In genomic region chr1:173349946-173350345, GRCm38 (mm10) we compare ENCODE assay signal across 8 mouse cellular contexts. TPM values are rescaled to one million over a fixed set of nuclear protein-coding genes. Genes with fewer than 3 reads are reported as not detected.
DNase-seq lines count a peak whose midpoint lies in the region; ATAC-seq lines count a peak whose summit lies in the region.

No protein-coding gene starts in this region.

- H3K36me3 ChIP-seq in forebrain, embryonic 14.5 days (ENCODE audit: control insufficient read depth, insufficient read depth, low read length) = peaks cover 19% of the 10 kb centered on the region
- peaks cover 9% of the 10 kb centered on the region for H3K36me3 ChIP-seq in hindbrain, embryonic 16.5 days (ENCODE audit: control insufficient read depth, insufficient read depth, low read length)
- no peaks in the 10 kb centered on the region; the same call in 1 of the 2 replicates for H3K36me3 ChIP-seq in liver, embryonic 15.5 days (replicated peaks)
- peaks cover 13% of the 10 kb centered on the region for H3K36me3 ChIP-seq in neural tube, embryonic 12.5 days

- no peaks in the 10 kb centered on the region for H3K27me3 ChIP-seq in forebrain, embryonic 14.5 days (replicated peaks; ENCODE audit: control insufficient read depth, insufficient read depth, low read length)
- H3K27me3 ChIP-seq in hindbrain, embryonic 16.5 days (replicated peaks; ENCODE audit: control insufficient read depth, insufficient read depth, low read length) = no peaks in the 10 kb centered on the region
- H3K27me3 ChIP-seq in liver, embryonic 15.5 days = peaks cover 6% of the 10 kb centered on the region; the same call in 1 of the 2 replicates
- H3K27me3 ChIP-seq in neural tube, embryonic 12.5 days (replicated peaks) = no peaks in the 10 kb centered on the region

- H3K4me3 ChIP-seq in forebrain, embryonic 14.5 days (ENCODE audit: low read depth, low read length) = peak overlapping the region; percentile 27
- no peak overlapping the region for H3K4me3 ChIP-seq in hindbrain, embryonic 16.5 days (ENCODE audit: low read length)
- peak overlapping the region; percentile 59 for H3K4me3 ChIP-seq in liver, embryonic 15.5 days (replicated peaks)
- peak overlapping the region; percentile 32 for H3K4me3 ChIP-seq in neural tube, embryonic 12.5 days

- peak overlapping the region; percentile 42 for H3K9ac ChIP-seq in forebrain, embryonic 14.5 days (ENCODE audit: low read length)
- H3K9ac ChIP-seq in hindbrain, embryonic 16.5 days (ENCODE audit: low read depth, low read length) = no peak overlapping the region
- H3K9ac ChIP-seq in liver, embryonic 15.5 days = peak overlapping the region; percentile 64
- H3K9ac ChIP-seq in neural tube, embryonic 12.5 days = peak overlapping the region; percentile 41

- WGBS in forebrain, embryonic 14.5 days = 1% methylated on average over 6 of the region's 6 CpGs
- 4% methylated on average over 6 of the region's 6 CpGs for WGBS in hindbrain, embryonic 16.5 days
- 2% methylated on average over 6 of the region's 6 CpGs for WGBS in liver, embryonic 15.5 days (ENCODE audit: insufficient replicate concordance)
- 2% methylated on average over 6 of the region's 6 CpGs for WGBS in neural tube, embryonic 12.5 days

- peaks cover 7% of the 10 kb centered on the region; the same call in 1 of the 2 replicates for H3K4me1 ChIP-seq in forebrain, embryonic 14.5 days (ENCODE audit: control insufficient read depth, insufficient read depth, low read length)
- H3K4me1 ChIP-seq in hindbrain, embryonic 16.5 days (ENCODE audit: control insufficient read depth, insufficient read depth, low read depth, low read length) = peaks cover 6% of the 10 kb centered on the region; the same call in 1 of the 2 replicates
- H3K4me1 ChIP-seq in liver, embryonic 15.5 days (replicated peaks) = peaks cover 48% of the 10 kb centered on the region
- H3K4me1 ChIP-seq in neural tube, embryonic 12.5 days = peaks cover 20% of the 10 kb centered on the region

- no peaks in the 10 kb centered on the region for H3K9me3 ChIP-seq in forebrain, embryonic 14.5 days (replicated peaks; ENCODE audit: control insufficient read depth, low read length)
- H3K9me3 ChIP-seq in hindbrain, embryonic 16.5 days (ENCODE audit: control insufficient read depth, low read length) = no peaks in the 10 kb centered on the region
- H3K9me3 ChIP-seq in liver, embryonic 15.5 days (replicated peaks) = no peaks in the 10 kb centered on the region
- H3K9me3 ChIP-seq in neural tube, embryonic 12.5 days = no peaks in the 10 kb centered on the region

- H3K27ac ChIP-seq in forebrain, embryonic 14.5 days (ENCODE audit: low read depth, low read length) = no peak overlapping the region
- no peak overlapping the region for H3K27ac ChIP-seq in hindbrain, embryonic 16.5 days (ENCODE audit: low read depth, low read length)
- peak overlapping the region; percentile 77 for H3K27ac ChIP-seq in liver, embryonic 15.5 days (replicated peaks)
- H3K27ac ChIP-seq in neural tube, embryonic 12.5 days = no peak overlapping the region

- ATAC-seq in cerebellum, adult (ENCODE audit: insufficient number of reproducible peaks, low FRiP score, low TSS enrichment) = no peak
- peak; percentile 95 for ATAC-seq in forebrain, embryonic 14.5 days
- ATAC-seq in hindbrain, embryonic 16.5 days = peak; percentile 77
- ATAC-seq in liver, embryonic 15.5 days (ENCODE audit: insufficient read depth) = peak; percentile 82
- peak; percentile 93 for ATAC-seq in neural tube, embryonic 12.5 days (ENCODE audit: low FRiP score, low read depth)

- DNase-seq in cerebellum, adult 9-11 months = peak; percentile 39
- DNase-seq in adrenal gland, postnatal 14 days = peak; percentile 50
- DNase-seq in forebrain, embryonic 14.5 days (ENCODE audit: low spot score) = peak; percentile 90
- no peak for DNase-seq in right cerebral cortex, adult 18-20 months

- H3K4me2 ChIP-seq in forebrain, embryonic 14.5 days (ENCODE audit: low read length) = peak overlapping the region; percentile 52
- peak overlapping the region; percentile 45 for H3K4me2 ChIP-seq in hindbrain, embryonic 16.5 days (ENCODE audit: low read length)
- H3K4me2 ChIP-seq in liver, embryonic 15.5 days = peak overlapping the region; percentile 78
- H3K4me2 ChIP-seq in neural tube, embryonic 12.5 days (replicated peaks) = peak overlapping the region; percentile 56

RNA-seq across cellular contexts. Expression of gene Aim2, which starts 0.7 kb away (rescaled TPM):
- total RNA-seq in adrenal gland, postnatal 14 days (2021) = 0.37 and 3.0 TPM in 2 replicates
- polyA plus RNA-seq in forebrain, embryonic 14.5 days (2014; fragmentation: Nextera tagmentation; extraction: Ambion mirVana) = 2.3 and 4.0 TPM in 2 replicates
- polyA plus RNA-seq in hindbrain, embryonic 16.5 days (2015; fragmentation: Nextera tagmentation; extraction: Ambion mirVana) = 0.99 and 1.6 TPM in 2 replicates
- 3.3 and 4.2 TPM in 2 replicates for polyA plus RNA-seq in liver, embryonic 15.5 days (2015; fragmentation: Nextera tagmentation; extraction: Ambion mirVana)
- polyA plus RNA-seq in neural tube, embryonic 12.5 days (2016; fragmentation: Nextera tagmentation; extraction: Ambion mirVana) = 3.8 and 4.5 TPM in 2 replicates

RNA-seq across cellular contexts. Expression of gene Ackr1, which starts 16.4 kb away (rescaled TPM):
- total RNA-seq in adrenal gland, postnatal 14 days (2021) = 2.8 and 6.0 TPM in 2 replicates
- polyA plus RNA-seq in forebrain, embryonic 14.5 days (2014; fragmentation: Nextera tagmentation; extraction: Ambion mirVana) = 10.5 and 12.0 TPM in 2 replicates
- polyA plus RNA-seq in hindbrain, embryonic 16.5 days (2015; fragmentation: Nextera tagmentation; extraction: Ambion mirVana) = 17.5 and 20.4 TPM in 2 replicates
- polyA plus RNA-seq in liver, embryonic 15.5 days (2015; fragmentation: Nextera tagmentation; extraction: Ambion mirVana) = 74.7 and 83.3 TPM in 2 replicates
- polyA plus RNA-seq in neural tube, embryonic 12.5 days (2016; fragmentation: Nextera tagmentation; extraction: Ambion mirVana) = 10.4 and 11.3 TPM in 2 replicates

RNA-seq across cellular contexts. Expression of gene Cadm3, which starts 17.5 kb away (rescaled TPM):
- total RNA-seq in adrenal gland, postnatal 14 days (2021) = 9.7 and 11.2 TPM in 2 replicates
- 59.8 and 77.6 TPM in 2 replicates for polyA plus RNA-seq in forebrain, embryonic 14.5 days (2014; fragmentation: Nextera tagmentation; extraction: Ambion mirVana)
- polyA plus RNA-seq in hindbrain, embryonic 16.5 days (2015; fragmentation: Nextera tagmentation; extraction: Ambion mirVana) = 64.9 and 70.2 TPM in 2 replicates
- 1.7 and 2.0 TPM in 2 replicates for polyA plus RNA-seq in liver, embryonic 15.5 days (2015; fragmentation: Nextera tagmentation; extraction: Ambion mirVana)
- polyA plus RNA-seq in neural tube, embryonic 12.5 days (2016; fragmentation: Nextera tagmentation; extraction: Ambion mirVana) = 36.0 and 41.8 TPM in 2 replicates

Comparison
In these comparisons a context has a peak if more than half of its experiments do, and no peak if none do; other contexts are left out.
1. RNA of gene Cadm3, which starts 17.5 kb away (polyA plus RNA-seq): 64.9 to 70.2 TPM in hindbrain, embryonic 16.5 days, 59.8 to 77.6 TPM in forebrain, embryonic 14.5 days and 36.0 to 41.8 TPM in neural tube, embryonic 12.5 days; 1.7 to 2.0 TPM in liver, embryonic 15.5 days; every median in the first group is over 10 times any median in the second.
2. Peak in every context shown above with its lines, with median percentiles within 50 percentile points of each other: H3K4me2 ChIP-seq.